Mouse (Mus musculus) hindbrain, embryonic 15.5 days (tissue): ENCODE data around the gene Mfap4. TPM values are rescaled to one million over a fixed set of nuclear protein-coding genes. Genes with fewer than 3 reads are reported as not detected.

ENCODE experiments used
- ATAC-seq: fragments of 200-750 bp; cut with Nextera tagmentation; 2 replicates; pipeline ENCODE4 v1.8.0; 2017; ENCODE audit warnings: low read depth, moderate number of reproducible peaks, moderate TSS enrichment; ENCODE audit not compliant: low FRiP score
- H3K27ac ChIP-seq: fragments of 300-500 bp; sonication (generic); replicated peaks from 2 replicates; pipeline ENCODE4 v1.5.1; 2015; ENCODE audit warnings: mild to moderate bottlenecking, inconsistent platforms
- H3K27me3 ChIP-seq: fragments of 300-500 bp; sonication (generic); 2 replicates; pipeline ENCODE4 v1.6.1; 2015; ENCODE audit warnings: control low read depth, inconsistent platforms
- H3K36me3 ChIP-seq: fragments of 300-500 bp; sonication (generic); 2 replicates; pipeline ENCODE4 v1.6.1; 2015; ENCODE audit warnings: control low read depth, inconsistent platforms
- H3K4me1 ChIP-seq: fragments of 300-500 bp; sonication (generic); replicated peaks from 2 replicates; pipeline ENCODE4 v1.6.1; 2015; ENCODE audit warnings: control low read depth, inconsistent platforms
- H3K4me2 ChIP-seq: fragments of 300-500 bp; sonication (generic); 2 replicates; pipeline ENCODE4 v1.6.1; 2015; ENCODE audit warnings: moderate library complexity, mild to moderate bottlenecking, inconsistent platforms
- H3K4me3 ChIP-seq: fragments of 300-500 bp; sonication (generic); 2 replicates; pipeline ENCODE4 v1.5.1; 2015; ENCODE audit warnings: mild to moderate bottlenecking, inconsistent platforms
- H3K9ac ChIP-seq: fragments of 300-500 bp; sonication (generic); 2 replicates; pipeline ENCODE4 v1.6.1; 2015; ENCODE audit warnings: inconsistent platforms
- H3K9me3 ChIP-seq: fragments of 300-500 bp; sonication (generic); 2 replicates; pipeline ENCODE4 v1.6.1; 2016; ENCODE audit warnings: control low read depth, inconsistent platforms
- WGBS: fragments of 180-500 bp; shearing (Covaris S2); methylation state at CpG from one replicate; pipeline ENCODE4 v1.1.7; 2015; 5-methylcytosine and 5-hydroxymethylcytosine counted together
- polyA plus RNA-seq: library from polyadenylated mRNA; unstranded; fragments of >200 nt; fragmentation: Nextera tagmentation; extraction: Ambion mirVana; gene quantifications from 2 replicates; pipeline ENCODE4 v1.2.1, GENCODE M21; 2015

Mfap4 gene
- polyA plus RNA-seq, 1 experiment from 2014 or later = 49.7 TPM

- H3K9ac ChIP-seq = no peak overlapping the region
- peaks cover 11% of the 10 kb centered on the region for H3K4me1 ChIP-seq
- 67% methylated on average over 5 of the region's 5 CpGs for WGBS
These were observed 48.3 kb downstream of the Mfap4 start for GRCm38 (mm10) chr11:61533571-61533970.

GRCm38 (mm10) chr11:61535530-61535929 lies 50.3 kb downstream of the Mfap4 start:
- Histone ChIP-seq H3K4me2 (no peak overlapping the region), H3K27ac (no peak overlapping the region), H3K4me3 (no peak overlapping the region), H3K9me3 (no peaks in the 10 kb centered on the region), H3K27me3 (no peaks in the 10 kb centered on the region), H3K9ac (no peak overlapping the region), H3K4me1 (no peaks in the 10 kb centered on the region), H3K36me3 (peaks cover 8% of the 10 kb centered on the region; the same call in 1 of the 2 replicates)
- ATAC-seq = no peak
- 74% methylated on average over 1 of the region's 1 CpGs for WGBS

More at GRCm38 (mm10) chr11:61533571-61533970, 48.3 kb downstream of the Mfap4 start:
- Histone ChIP-seq H3K4me3 (no peak overlapping the region), H3K36me3 (no peaks in the 10 kb centered on the region), H3K27ac (no peak overlapping the region), H3K4me2 (no peak overlapping the region), H3K27me3 (no peaks in the 10 kb centered on the region), H3K9me3 (no peaks in the 10 kb centered on the region)
- ATAC-seq = no peak

GRCm38 (mm10) chr11:61536952-61537351 lies 51.7 kb downstream of the Mfap4 start:
- ATAC-seq = no peak
- Histone ChIP-seq H3K4me1 (no peaks in the 10 kb centered on the region), H3K27ac (no peak overlapping the region), H3K9ac (no peak overlapping the region), H3K9me3 (no peaks in the 10 kb centered on the region), H3K36me3 (peaks cover 8% of the 10 kb centered on the region; the same call in 1 of the 2 replicates), H3K4me3 (no peak overlapping the region), H3K27me3 (no peaks in the 10 kb centered on the region), H3K4me2 (no peak overlapping the region)
- 78% methylated on average over 3 of the region's 3 CpGs for WGBS

GRCm38 (mm10) chr11:61537362-61537761 lies 52.1 kb downstream of the Mfap4 start:
- 88% methylated on average over 3 of the region's 3 CpGs for WGBS
- H3K4me1 ChIP-seq = no peaks in the 10 kb centered on the region
- no peaks in the 10 kb centered on the region for H3K27me3 ChIP-seq
- H3K4me3 ChIP-seq = no peak overlapping the region
- 0 out of 2 replicates have a peak, but pooled peaks have one; percentile 15 for ATAC-seq
- H3K9me3 ChIP-seq = no peaks in the 10 kb centered on the region
- peaks cover 8% of the 10 kb centered on the region; the same call in 1 of the 2 replicates for H3K36me3 ChIP-seq
- no peak overlapping the region for H3K27ac ChIP-seq
- no peak overlapping the region for H3K4me2 ChIP-seq
- H3K9ac ChIP-seq = no peak overlapping the region

Other genes starting within 250 kb of the Mfap4 start
- gene Aldh3a2, start 218.0 kb upstream of the Mfap4 start, polyA plus RNA-seq = 29.3 and 35.4 TPM in 2 replicates
- 0.38 TPM in 1 of 2 replicates, not detected in the other for gene Slc47a2, start 142.6 kb upstream of the Mfap4 start, polyA plus RNA-seq
- 0.19 and 0.63 TPM in 2 replicates for gene Slc47a1, start 107.1 kb upstream of the Mfap4 start, polyA plus RNA-seq
- gene Rnf112, start 31.3 kb upstream of the Mfap4 start, polyA plus RNA-seq = 28.2 and 28.9 TPM in 2 replicates
- 71.1 and 74.8 TPM in 2 replicates for gene Mapk7, start 9.0 kb downstream of the Mfap4 start, polyA plus RNA-seq
- 31.6 and 34.9 TPM in 2 replicates for gene B9d1, start 19.7 kb downstream of the Mfap4 start, polyA plus RNA-seq
- gene Epn2, start 94.3 kb downstream of the Mfap4 start, polyA plus RNA-seq = 69.9 and 79.6 TPM in 2 replicates
- 10.7 and 11.6 TPM in 2 replicates for gene Grap, start 167.8 kb downstream of the Mfap4 start, polyA plus RNA-seq
- 0.24 and 0.31 TPM in 2 replicates for gene Fam83g, start 198.7 kb downstream of the Mfap4 start, polyA plus RNA-seq
- gene Slc5a10, start 235.4 kb downstream of the Mfap4 start, polyA plus RNA-seq = not detected in 2 replicates